Mouse (Mus musculus): ENCODE measurements at regions not wholly inside any gene's neighbourhood (a gene's known extent, or its start where the extent isn't known, plus 50 kb on each side); places are given as distances from the start of the nearest gene placed in this dataset.

DNA sequence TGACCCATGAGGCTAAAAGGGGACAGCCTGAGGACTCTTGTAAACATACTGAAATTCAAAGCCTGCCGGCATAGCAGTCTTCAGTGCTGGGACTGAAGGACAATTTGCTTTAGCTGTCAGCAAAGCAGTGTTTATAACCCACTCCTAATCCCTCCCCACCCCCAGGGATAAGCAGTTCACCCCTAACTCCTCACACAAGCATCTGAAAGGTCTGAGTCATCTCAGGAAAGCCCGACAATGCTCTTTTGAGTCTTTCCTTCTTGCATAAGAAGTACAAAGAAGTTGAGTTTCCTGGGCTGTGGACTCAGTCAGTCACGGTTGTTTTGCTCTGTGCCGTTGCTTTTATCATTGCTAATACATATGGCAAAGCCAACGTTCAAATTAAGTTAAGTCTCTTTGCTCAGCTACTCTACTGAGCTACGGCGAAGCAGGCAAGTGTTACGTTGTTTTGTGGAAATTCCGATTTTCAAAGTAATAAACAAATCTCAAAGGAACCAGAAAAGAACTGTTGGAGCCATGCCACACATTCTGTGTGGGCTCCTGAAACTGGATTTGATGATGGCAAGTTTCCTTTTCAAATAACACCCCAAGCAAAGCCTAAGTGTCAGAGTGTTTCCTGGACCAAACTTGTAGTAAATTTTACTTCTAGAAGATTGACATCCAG, 486.1 kb upstream of the Mpdz start:
- TF ChIP-seq CTCF (IDR thresholded peaks at IDR 0.05; ENCODE audit: insufficient read depth, low read depth, low read length) (no peak), POLR2A (IDR thresholded peaks at IDR 0.05; ENCODE audit: insufficient read depth, low read depth, low read length) (no peak)

Measured in olfactory bulb, adult 2 months (tissue).